19 mouse cellular contexts compared by ENCODE assay signal in genomic region chr3:105757323-105758083, GRCm38 (mm10). TPM values are rescaled to one million over a fixed set of nuclear protein-coding genes. Genes with fewer than 3 reads are reported as not detected.
A peak's percentile ranks its signal among the peaks of the same experiment; 100 is the strongest.
DNase-seq lines count a peak whose midpoint lies in the region; ATAC-seq and TF ChIP-seq lines count a peak whose summit lies in the region.
"Had no signal": no experiment of that assay in that cellular context is flagged by ENCODE, and none has a peak within 500 bp of the region (broad histone marks: within the 10 kb centered on the region; RNA-seq: fewer than 3 reads in every experiment).

No protein-coding gene starts in this region.

- TF ChIP-seq CTCF in forebrain, postnatal 0 days (IDR thresholded peaks at IDR 0.05; ENCODE audit: low read depth) = no peak
- TF ChIP-seq CTCF in intestine, postnatal 0 days (IDR thresholded peaks at IDR 0.05; ENCODE audit: low read depth) = no peak

- DNase-seq in limb, embryonic 10.5 days (ENCODE audit: low spot score) = no peak
- peak; percentile 17 for DNase-seq in Muller cell, postnatal 12 days (ENCODE audit: inconsistent ontology term)
- no peak for DNase-seq in liver, embryonic 11.5 days (ENCODE audit: low spot score)
- DNase-seq in ovary, postnatal 14 days (ENCODE audit: low spot score) = no peak
- no peak for DNase-seq in forebrain, postnatal 0 days
- DNase-seq: adrenal gland, adult 2 months; cerebellum, adult 9-11 months; embryo, embryonic 11 days; heart, postnatal 4 days; right cerebral cortex, postnatal 4 days; thymus, adult 2 months had no signal

- H3K4me2 ChIP-seq in limb, embryonic 15.5 days = no peak overlapping the region
- H3K4me2 ChIP-seq in liver, embryonic 11.5 days = no peak overlapping the region
- no peak overlapping the region for H3K4me2 ChIP-seq in forebrain, postnatal 0 days (ENCODE audit: low read depth)
- H3K4me2 ChIP-seq in intestine, postnatal 0 days (replicated peaks; ENCODE audit: low read depth) = no peak overlapping the region
- H3K4me2 ChIP-seq: lung, embryonic 15.5 days; midbrain, embryonic 12.5 days had no signal

- no peak for ATAC-seq in limb, embryonic 15.5 days (ENCODE audit: insufficient number of reproducible peaks, low FRiP score, low TSS enrichment, low read depth)
- ATAC-seq in liver, embryonic 11.5 days (replicated peaks; ENCODE audit: low FRiP score) = 0 out of 2 replicates have a peak, but pooled peaks have one; percentile 53
- ATAC-seq in megakaryocyte progenitor cell, adult 5-6 weeks (replicated peaks; ENCODE audit: poor library complexity) = peak; percentile 62
- no peak for ATAC-seq in forebrain, postnatal 0 days
- no peak for ATAC-seq in intestine, postnatal 0 days
- ATAC-seq: forebrain, embryonic 16.5 days had no signal

- no peaks in the 10 kb centered on the region for H3K4me1 ChIP-seq in limb, embryonic 15.5 days
- no peaks in the 10 kb centered on the region for H3K4me1 ChIP-seq in limb, embryonic 10.5 days
- H3K4me1 ChIP-seq in liver, embryonic 11.5 days (replicated peaks; ENCODE audit: control insufficient read depth, insufficient read depth, low read length) = peaks cover 23% of the 10 kb centered on the region
- no peaks in the 10 kb centered on the region for H3K4me1 ChIP-seq in forebrain, postnatal 0 days (ENCODE audit: insufficient read depth)
- no peaks in the 10 kb centered on the region for H3K4me1 ChIP-seq in intestine, postnatal 0 days (replicated peaks; ENCODE audit: control insufficient read depth, insufficient read depth, low read length)

- H3K27me3 ChIP-seq in limb, embryonic 15.5 days = no peaks in the 10 kb centered on the region
- no peaks in the 10 kb centered on the region for H3K27me3 ChIP-seq in limb, embryonic 10.5 days (ENCODE audit: low read depth, poor library complexity, severe bottlenecking)
- no peaks in the 10 kb centered on the region for H3K27me3 ChIP-seq in liver, embryonic 11.5 days (replicated peaks; ENCODE audit: control insufficient read depth, insufficient read depth, low read length)
- H3K27me3 ChIP-seq in forebrain, postnatal 0 days (ENCODE audit: insufficient read depth, low read length) = no peaks in the 10 kb centered on the region
- H3K27me3 ChIP-seq in intestine, postnatal 0 days (replicated peaks; ENCODE audit: control insufficient read depth, insufficient read depth, low read length) = no peaks in the 10 kb centered on the region
- H3K27me3 ChIP-seq: lung, embryonic 15.5 days; midbrain, embryonic 12.5 days had no signal

- no peak overlapping the region for H3K9ac ChIP-seq in limb, embryonic 15.5 days
- no peak overlapping the region for H3K9ac ChIP-seq in liver, embryonic 11.5 days (ENCODE audit: low read depth, low read length)
- no peak overlapping the region for H3K9ac ChIP-seq in forebrain, postnatal 0 days
- no peak overlapping the region for H3K9ac ChIP-seq in intestine, postnatal 0 days (ENCODE audit: low read depth, low read length)
- H3K9ac ChIP-seq: lung, embryonic 15.5 days; midbrain, embryonic 12.5 days had no signal

- no peak overlapping the region for H3K4me3 ChIP-seq in limb, embryonic 15.5 days
- no peak overlapping the region for H3K4me3 ChIP-seq in limb, embryonic 10.5 days
- no peak overlapping the region for H3K4me3 ChIP-seq in liver, embryonic 11.5 days (ENCODE audit: low read depth, low read length)
- H3K4me3 ChIP-seq in forebrain, postnatal 0 days (ENCODE audit: low read depth, low read length) = no peak overlapping the region
- no peak overlapping the region for H3K4me3 ChIP-seq in intestine, postnatal 0 days (ENCODE audit: low read depth, low read length)
- H3K4me3 ChIP-seq: erythroblast, embryonic 14.5 days; heart, embryonic 10.5 days; lung, embryonic 15.5 days; midbrain, embryonic 12.5 days had no signal

- peak overlapping the region; percentile 28; the same call in 1 of the 2 replicates for H3K27ac ChIP-seq in limb, embryonic 15.5 days
- no peak overlapping the region for H3K27ac ChIP-seq in limb, embryonic 10.5 days
- H3K27ac ChIP-seq in liver, embryonic 11.5 days (ENCODE audit: low read depth, low read length) = no peak overlapping the region
- H3K27ac ChIP-seq in forebrain, postnatal 0 days (ENCODE audit: low read depth, low read length) = no peak overlapping the region
- H3K27ac ChIP-seq in intestine, postnatal 0 days (ENCODE audit: low read depth, low read length) = no peak overlapping the region
- H3K27ac ChIP-seq: heart, embryonic 10.5 days; lung, embryonic 15.5 days; midbrain, embryonic 12.5 days had no signal

- H3K36me3 ChIP-seq in limb, embryonic 15.5 days = no peaks in the 10 kb centered on the region
- H3K36me3 ChIP-seq in limb, embryonic 10.5 days = no peaks in the 10 kb centered on the region
- H3K36me3 ChIP-seq in liver, embryonic 11.5 days (ENCODE audit: control insufficient read depth, insufficient read depth, low read length) = no peaks in the 10 kb centered on the region
- no peaks in the 10 kb centered on the region for H3K36me3 ChIP-seq in forebrain, postnatal 0 days (ENCODE audit: insufficient read depth)
- H3K36me3 ChIP-seq in intestine, postnatal 0 days (ENCODE audit: control insufficient read depth, insufficient read depth) = no peaks in the 10 kb centered on the region
- H3K36me3 ChIP-seq: heart, embryonic 10.5 days; lung, embryonic 15.5 days; midbrain, embryonic 12.5 days had no signal

- 74% methylated on average over 6 of the region's 6 CpGs for whole genome bisulfite sequencing in limb, embryonic 15.5 days
- 85% methylated on average over 6 of the region's 6 CpGs for WGBS in limb, embryonic 10.5 days
- WGBS in liver, embryonic 11.5 days = 77% methylated on average over 6 of the region's 6 CpGs
- WGBS in forebrain, postnatal 0 days = 75% methylated on average over 6 of the region's 6 CpGs
- 59% methylated on average over 6 of the region's 6 CpGs for WGBS in intestine, postnatal 0 days

- H3K9me3 ChIP-seq in limb, embryonic 15.5 days = no peaks in the 10 kb centered on the region
- H3K9me3 ChIP-seq in limb, embryonic 10.5 days (replicated peaks) = no peaks in the 10 kb centered on the region
- H3K9me3 ChIP-seq in liver, embryonic 11.5 days (ENCODE audit: control insufficient read depth, low read length) = no peaks in the 10 kb centered on the region
- no peaks in the 10 kb centered on the region for H3K9me3 ChIP-seq in forebrain, postnatal 0 days (ENCODE audit: low read length)
- no peaks in the 10 kb centered on the region for H3K9me3 ChIP-seq in intestine, postnatal 0 days (ENCODE audit: control insufficient read depth)
- H3K9me3 ChIP-seq: heart, embryonic 10.5 days; lung, embryonic 15.5 days; midbrain, embryonic 12.5 days had no signal

RNA-seq across cellular contexts. Expression of gene Rap1a, which starts 43.6 kb away (rescaled TPM):
- polyA plus RNA-seq in limb, embryonic 15.5 days (2015; fragmentation: Nextera tagmentation; extraction: Ambion mirVana) = 100 and 106 TPM in 2 replicates
- polyA plus RNA-seq in limb, embryonic 10.5 days (2016; fragmentation: Nextera tagmentation; extraction: Ambion mirVana) = 67.3 and 71.6 TPM in 2 replicates
- 114 and 121 TPM in 2 replicates for polyA plus RNA-seq in liver, embryonic 11.5 days (2014; fragmentation: Nextera tagmentation; extraction: Ambion mirVana)
- total RNA-seq in megakaryocyte progenitor cell, adult 5-6 weeks (2015) = 151 and 181 TPM in 2 replicates
- total RNA-seq in megakaryocyte progenitor cell, adult 5-6 weeks (2017) = 128 and 136 TPM in 2 replicates
- total RNA-seq in forebrain, postnatal 0 days (2014; rRNA removed) = 36.4 and 37.5 TPM in 2 replicates
- 60.7 and 70.5 TPM in 2 replicates for polyA plus RNA-seq in forebrain, postnatal 0 days (2015; fragmentation: Nextera tagmentation; extraction: Ambion mirVana)
- polyA plus RNA-seq in intestine, postnatal 0 days (2015; fragmentation: Nextera tagmentation; extraction: Ambion mirVana) = 119 and 121 TPM in 2 replicates

RNA-seq across cellular contexts. Expression of gene Inka2, which starts 53.1 kb away (rescaled TPM):
- polyA plus RNA-seq in limb, embryonic 15.5 days (2015; fragmentation: Nextera tagmentation; extraction: Ambion mirVana) = 3.3 and 5.6 TPM in 2 replicates
- 0.33 and 0.50 TPM in 2 replicates for polyA plus RNA-seq in limb, embryonic 10.5 days (2016; fragmentation: Nextera tagmentation; extraction: Ambion mirVana)
- polyA plus RNA-seq in liver, embryonic 11.5 days (2014; fragmentation: Nextera tagmentation; extraction: Ambion mirVana) = 0.23 and 0.36 TPM in 2 replicates
- 0.05 TPM in 1 of 2 replicates, not detected in the other for total RNA-seq in megakaryocyte progenitor cell, adult 5-6 weeks (2015)
- 0.17 TPM in 1 of 2 replicates, not detected in the other for total RNA-seq in megakaryocyte progenitor cell, adult 5-6 weeks (2017)
- 6.9 and 7.2 TPM in 2 replicates for total RNA-seq in forebrain, postnatal 0 days (2014; rRNA removed)
- 1.1 and 4.2 TPM in 2 replicates for polyA plus RNA-seq in forebrain, postnatal 0 days (2015; fragmentation: Nextera tagmentation; extraction: Ambion mirVana)
- 1.5 and 2.3 TPM in 2 replicates for polyA plus RNA-seq in intestine, postnatal 0 days (2015; fragmentation: Nextera tagmentation; extraction: Ambion mirVana)

Comparison
In these comparisons a context has a peak if more than half of its experiments do, and no peak if none do; other contexts are left out.
1. ATAC-seq: peak in liver, embryonic 11.5 days (single experiment) and megakaryocyte progenitor cell, adult 5-6 weeks (single experiment); none in limb, embryonic 15.5 days (single experiment), forebrain, postnatal 0 days (single experiment) and intestine, postnatal 0 days (single experiment).